27 mouse cellular contexts compared by ENCODE assay signal in genomic region chr2:60712891-60713290, GRCm38 (mm10). TPM values are rescaled to one million over a fixed set of nuclear protein-coding genes. Genes with fewer than 3 reads are reported as not detected.
DNase-seq lines count a peak whose midpoint lies in the region; ATAC-seq and TF ChIP-seq lines count a peak whose summit lies in the region.
"Had no signal": no experiment of that assay in that cellular context is flagged by ENCODE, and none has a peak within 500 bp of the region (broad histone marks: within the 10 kb centered on the region; RNA-seq: fewer than 3 reads in every experiment).

No protein-coding gene starts in this region.

- no peak for TF ChIP-seq CTCF in heart, adult 2 months (IDR thresholded peaks at IDR 0.05)
- no peak for TF ChIP-seq CTCF in intestine, postnatal 0 days (IDR thresholded peaks at IDR 0.05; ENCODE audit: low read depth)

- peak overlapping the region; percentile 23; the same call in 1 of the 2 replicates for H3K9ac ChIP-seq in heart, adult 2 months (ENCODE audit: low read depth, low read length)
- no peak overlapping the region for H3K9ac ChIP-seq in intestine, embryonic 14.5 days (ENCODE audit: low read length)
- no peak overlapping the region for H3K9ac ChIP-seq in intestine, postnatal 0 days (ENCODE audit: low read depth, low read length)
- H3K9ac ChIP-seq: forebrain, postnatal 0 days; heart, embryonic 15.5 days; liver, embryonic 13.5 days; neural tube, embryonic 12.5 days had no signal

- H3K4me2 ChIP-seq in intestine, embryonic 14.5 days (ENCODE audit: low read length) = no peak overlapping the region
- H3K4me2 ChIP-seq in intestine, postnatal 0 days (replicated peaks; ENCODE audit: low read depth) = no peak overlapping the region
- H3K4me2 ChIP-seq: heart, embryonic 15.5 days; liver, embryonic 13.5 days had no signal

- no peak for ATAC-seq in intestine, embryonic 14.5 days (replicated peaks; ENCODE audit: low FRiP score, low TSS enrichment, low read depth)
- ATAC-seq in intestine, postnatal 0 days = no peak
- ATAC-seq: forebrain, postnatal 0 days; intestine, embryonic 16.5 days had no signal

- H3K27me3 ChIP-seq in heart, adult 2 months (ENCODE audit: control insufficient read depth, insufficient read depth, low read length) = no peaks in the 10 kb centered on the region
- H3K27me3 ChIP-seq in intestine, embryonic 14.5 days (replicated peaks; ENCODE audit: control insufficient read depth, insufficient read depth, low read length) = no peaks in the 10 kb centered on the region
- H3K27me3 ChIP-seq in intestine, postnatal 0 days (replicated peaks; ENCODE audit: control insufficient read depth, insufficient read depth, low read length) = no peaks in the 10 kb centered on the region
- H3K27me3 ChIP-seq: heart, embryonic 15.5 days; neural tube, embryonic 12.5 days had no signal

- 0 out of 2 replicates have a peak, but pooled peaks have one; percentile 36 for TF ChIP-seq EP300 in heart, adult 2 months (IDR thresholded peaks at IDR 0.05; ENCODE audit: insufficient read depth, low read depth, low read length)

- H3K36me3 ChIP-seq in heart, adult 2 months (ENCODE audit: control insufficient read depth, insufficient read depth, low read length) = peaks cover 5% of the 10 kb centered on the region
- H3K36me3 ChIP-seq in intestine, embryonic 14.5 days (ENCODE audit: control insufficient read depth, insufficient read depth, low read length) = no peaks in the 10 kb centered on the region
- H3K36me3 ChIP-seq in intestine, postnatal 0 days (ENCODE audit: control insufficient read depth, insufficient read depth) = no peaks in the 10 kb centered on the region
- H3K36me3 ChIP-seq: heart, embryonic 15.5 days; hindbrain, embryonic 10.5 days; liver, embryonic 13.5 days; neural tube, embryonic 12.5 days had no signal

- H3K9me3 ChIP-seq in intestine, embryonic 14.5 days (ENCODE audit: control insufficient read depth, low read length) = no peaks in the 10 kb centered on the region
- H3K9me3 ChIP-seq in intestine, postnatal 0 days (ENCODE audit: control insufficient read depth) = no peaks in the 10 kb centered on the region
- H3K9me3 ChIP-seq: heart, embryonic 15.5 days; hindbrain, embryonic 10.5 days; liver, embryonic 13.5 days; megakaryocyte, embryonic 14.5 days; neural tube, embryonic 12.5 days had no signal

- no peaks in the 10 kb centered on the region for H3K79me2 ChIP-seq in heart, adult 2 months (replicated peaks; ENCODE audit: control insufficient read depth, insufficient read depth, low read length)

- TF ChIP-seq POLR2A in heart, adult 2 months (IDR thresholded peaks at IDR 0.05; ENCODE audit: insufficient read depth, low read depth, low read length) = no peak

- no peak overlapping the region for H3K4me3 ChIP-seq in heart, adult 2 months
- H3K4me3 ChIP-seq in intestine, embryonic 14.5 days (ENCODE audit: low read depth, low read length) = no peak overlapping the region
- no peak overlapping the region for H3K4me3 ChIP-seq in intestine, postnatal 0 days (ENCODE audit: low read depth, low read length)
- H3K4me3 ChIP-seq: heart, embryonic 15.5 days; hindbrain, embryonic 10.5 days; liver, embryonic 13.5 days; megakaryocyte, embryonic 14.5 days; neural tube, embryonic 12.5 days had no signal

- 62% methylated on average over 5 of the region's 5 CpGs for WGBS in heart, adult 2 months
- WGBS in intestine, embryonic 14.5 days = 82% methylated on average over 5 of the region's 5 CpGs
- WGBS in intestine, postnatal 0 days = 83% methylated on average over 5 of the region's 5 CpGs

- DNase-seq in heart, adult 2 months = peak; percentile 18 to 37
- DNase-seq in heart, adult 8-10 months (ENCODE audit: low spot score) = no peak
- DNase-seq in intestine, embryonic 14.5 days (ENCODE audit: low spot score) = peak; percentile 50
- peak; percentile 52 for DNase-seq in testis, postnatal 14 days (ENCODE audit: low spot score)
- DNase-seq in testis, postnatal 10 days (ENCODE audit: low spot score) = no peak
- no peak for DNase-seq in layer of hippocampus, adult 11-12 months (ENCODE audit: low spot score)
- DNase-seq: adrenal gland, adult 2 months; cerebellum, adult 11 months; cerebellum, adult 9-11 months; forebrain, postnatal 0 days; layer of hippocampus, adult 9-11 months; liver, embryonic 13.5 days; lung, adult 2 months; midbrain, embryonic 14.5 days; retina, postnatal 1 day; right cerebral cortex, postnatal 25 days; thymus, postnatal 36 days had no signal

- peak overlapping the region; percentile 70 for H3K27ac ChIP-seq in heart, adult 2 months
- no peak overlapping the region for H3K27ac ChIP-seq in intestine, embryonic 14.5 days (ENCODE audit: low read depth)
- no peak overlapping the region for H3K27ac ChIP-seq in intestine, postnatal 0 days (ENCODE audit: low read depth, low read length)
- H3K27ac ChIP-seq: heart, embryonic 15.5 days; hindbrain, embryonic 10.5 days; liver, embryonic 13.5 days; neural tube, embryonic 12.5 days had no signal

- peaks cover 14% of the 10 kb centered on the region for H3K4me1 ChIP-seq in heart, adult 2 months (ENCODE audit: control insufficient read depth, insufficient read depth, low read length)
- H3K4me1 ChIP-seq in intestine, embryonic 14.5 days (replicated peaks; ENCODE audit: control insufficient read depth, insufficient read depth, low read length) = peaks cover 13% of the 10 kb centered on the region
- peaks cover 6% of the 10 kb centered on the region; the same call in 1 of the 2 replicates for H3K4me1 ChIP-seq in intestine, postnatal 0 days (replicated peaks; ENCODE audit: control insufficient read depth, insufficient read depth, low read length)
- H3K4me1 ChIP-seq: liver, embryonic 13.5 days had no signal

- intact Hi-C loops in heart, adult 2 months (cut with DNase I) = no loop called here

RNA-seq across cellular contexts. Expression of gene Itgb6, which starts 9.6 kb away (rescaled TPM):
- total RNA-seq in heart, adult 2 months (2021) = 10 to 100 TPM; 21.0 to 32.4 TPM
- polyA plus RNA-seq in heart, adult 2 months (2012; rRNA removed) = 10.5 and 19.5 TPM in 2 replicates
- total RNA-seq in heart, adult 8-10 months (2022) = 10 to 100 TPM; 20.2 to 32.3 (median 24.9) TPM
- polyA plus RNA-seq in intestine, embryonic 14.5 days (2014; fragmentation: Nextera tagmentation; extraction: Ambion mirVana) = 9.6 and 9.7 TPM in 2 replicates
- 10.8 and 11.9 TPM in 2 replicates for polyA plus RNA-seq in intestine, postnatal 0 days (2015; fragmentation: Nextera tagmentation; extraction: Ambion mirVana)
- total RNA-seq: adrenal gland, adult 2 months; granulocyte monocyte progenitor cell, adult 5-6 weeks; left cerebral cortex, adult 18-20 months; MEL had no signal
- polyA plus RNA-seq: adrenal gland, adult 2 months; forebrain, postnatal 0 days; midbrain, embryonic 14.5 days; spleen, adult 2 months had no signal

Comparison
In these comparisons a context has a peak if more than half of its experiments do, and no peak if none do; other contexts are left out.
1. DNase-seq: peak in heart, adult 2 months (2 of 2), intestine, embryonic 14.5 days (single experiment) and testis, postnatal 14 days (single experiment); none in heart, adult 8-10 months (single experiment), testis, postnatal 10 days (single experiment) and layer of hippocampus, adult 11-12 months (single experiment).